Mouse (Mus musculus) thymus, adult 2 months (tissue): ENCODE measurements around the gene Ntrk3. TPM values are rescaled to one million over a fixed set of nuclear protein-coding genes. Genes with fewer than 3 reads are reported as not detected.

Experiments used
- DNase-seq: peaks from one replicate; pipeline ENCODE4 v3.0.0; 2021
- H3K27ac ChIP-seq: fragments of 200-500 bp; 2 replicates; pipeline ENCODE4 v1.5.1; 2012; ENCODE audit warnings: low read length, control low read depth; ENCODE audit not compliant: control insufficient read depth, insufficient read depth
- H3K27me3 ChIP-seq: fragments of 200-500 bp; 2 replicates; pipeline ENCODE4 v1.6.1; 2012; ENCODE audit warnings: mild to moderate bottlenecking, low read length, moderate library complexity, mixed read lengths; ENCODE audit not compliant: control insufficient read depth, insufficient read depth
- H3K36me3 ChIP-seq: fragments of 200-500 bp; 2 replicates; pipeline ENCODE4 v1.6.1; 2012; ENCODE audit warnings: mild to moderate bottlenecking, low read length, moderate library complexity; ENCODE audit not compliant: control insufficient read depth, insufficient read depth
- H3K4me1 ChIP-seq: fragments of 200-500 bp; replicated peaks from 2 replicates; pipeline ENCODE4 v1.6.1; 2012; ENCODE audit warnings: low read length; ENCODE audit not compliant: control insufficient read depth, insufficient read depth
- H3K4me3 ChIP-seq: fragments of 200-500 bp; 2 replicates; pipeline ENCODE4 v1.5.1; 2012; ENCODE audit warnings: mild to moderate bottlenecking, low read length, control low read depth, moderate library complexity; ENCODE audit not compliant: control insufficient read depth, insufficient read depth
- CTCF ChIP-seq: fragments of 200-500 bp; IDR thresholded peaks from 2 replicates; pipeline ENCODE4 v1.5.1; 2012; ENCODE audit warnings: mild to moderate bottlenecking, control low read depth, low read length, moderate library complexity, borderline replicate concordance; ENCODE audit not compliant: control insufficient read depth, poor library complexity, insufficient read depth; ENCODE audit errors: extremely low read depth
- POLR2A ChIP-seq: fragments of 200-500 bp; IDR thresholded peaks from 2 replicates; pipeline ENCODE4 v1.6.1; 2012; ENCODE audit warnings: mild to moderate bottlenecking, low read length, control low read depth, moderate library complexity; ENCODE audit not compliant: control insufficient read depth, poor library complexity, insufficient read depth; ENCODE audit errors: extremely low read depth
- WGBS: fragments of 180-500 bp; shearing (Covaris S2); methylation state at CpG from one replicate; pipeline ENCODE4 v1.1.7; 2018; 5-methylcytosine and 5-hydroxymethylcytosine counted together
- polyA plus RNA-seq: library from polyadenylated mRNA; depleted of rRNA; stranded (reverse); fragments of >200 nt; gene quantifications from 2 replicates; pipeline ENCODE4 v1.2.3, GENCODE M21; 2012

The Ntrk3 gene
- polyA plus RNA-seq, 1 experiment: 54.7 TPM

DNA sequence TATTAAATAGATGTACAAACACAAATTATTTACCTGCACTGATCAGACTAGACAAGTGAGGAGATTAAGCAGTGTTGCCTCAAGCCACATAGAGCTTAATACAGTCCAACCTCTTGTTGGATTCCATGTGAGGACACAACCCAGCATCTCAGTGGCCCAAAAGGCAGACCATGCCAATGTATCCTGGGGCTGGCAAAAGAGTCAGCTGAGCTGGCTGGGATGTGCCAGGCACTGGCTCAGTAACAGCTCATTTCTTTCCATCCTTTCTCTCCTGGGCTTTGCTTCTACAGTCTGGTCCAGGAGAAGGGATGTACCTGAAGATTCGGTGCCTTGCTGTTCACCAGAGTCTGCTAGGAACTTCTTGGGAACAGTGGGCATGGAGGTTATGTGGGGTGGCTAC lies 266.5 kb downstream of the Ntrk3 start:
- H3K4me3 ChIP-seq: no peak overlapping the region
- WGBS: 89% methylated on average over 1 of the region's 1 CpGs
- no peak overlapping the region for H3K27ac ChIP-seq
- TF ChIP-seq POLR2A (no peak), CTCF (no peak)
- H3K4me1 ChIP-seq: no peaks in the 10 kb centered on the region
- no peaks in the 10 kb centered on the region for H3K27me3 ChIP-seq
- H3K36me3 ChIP-seq: no peaks in the 10 kb centered on the region
- no peak for DNase-seq

DNA sequence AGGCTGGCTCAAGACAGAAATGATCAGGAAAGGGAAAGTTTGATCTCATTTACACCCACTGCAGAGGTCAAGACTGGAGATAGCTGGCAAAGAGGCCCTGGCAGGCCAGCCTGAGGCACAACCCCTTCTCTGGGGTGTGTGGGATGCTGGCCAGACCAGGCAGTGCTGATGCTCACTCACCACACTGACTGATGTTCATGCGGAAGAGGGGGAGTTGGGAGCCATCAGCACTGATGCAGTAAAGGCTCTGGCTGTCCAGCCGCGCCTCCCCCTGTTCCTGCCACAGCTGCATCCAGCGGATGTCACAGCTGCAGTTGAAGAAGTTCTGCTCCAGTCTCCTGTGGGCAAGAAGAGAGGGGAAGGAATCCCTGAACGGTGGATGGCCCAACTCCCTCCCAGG lies 275.2 kb downstream of the Ntrk3 start:
- Histone ChIP-seq H3K4me1 (no peaks in the 10 kb centered on the region), H3K36me3 (no peaks in the 10 kb centered on the region), H3K27ac (no peak overlapping the region), H3K4me3 (no peak overlapping the region), H3K27me3 (no peaks in the 10 kb centered on the region)
- TF ChIP-seq POLR2A (no peak), CTCF (no peak)
- 80% methylated on average over 5 of the region's 5 CpGs for WGBS
- no peak for DNase-seq

DNA sequence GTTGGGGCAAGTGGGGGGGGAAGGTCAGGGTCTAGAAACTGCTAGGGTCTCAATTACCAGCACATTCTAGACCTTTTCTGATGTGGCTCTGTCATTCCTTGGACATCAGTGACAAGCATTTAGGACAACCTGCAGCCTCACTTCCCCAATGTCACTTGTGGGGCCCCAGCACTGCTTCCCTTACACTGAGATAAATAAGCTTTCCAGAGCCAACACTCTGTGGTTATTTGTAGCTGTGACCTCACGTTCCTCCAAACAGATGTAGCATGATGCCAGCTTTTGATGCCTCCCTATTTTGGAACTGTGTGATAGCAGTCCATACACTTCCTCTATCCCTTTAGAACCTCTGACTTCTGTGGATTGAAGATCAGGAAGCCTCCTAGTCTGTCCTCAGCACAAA lies 278.8 kb downstream of the Ntrk3 start:
- no peak overlapping the region for H3K27ac ChIP-seq
- no peaks in the 10 kb centered on the region for H3K4me1 ChIP-seq
- 46% methylated on average over 1 of the region's 1 CpGs for WGBS
- TF ChIP-seq CTCF (no peak), POLR2A (no peak)
- no peaks in the 10 kb centered on the region for H3K27me3 ChIP-seq
- no peak for DNase-seq
- no peak overlapping the region for H3K4me3 ChIP-seq
- H3K36me3 ChIP-seq: no peaks in the 10 kb centered on the region

DNA sequence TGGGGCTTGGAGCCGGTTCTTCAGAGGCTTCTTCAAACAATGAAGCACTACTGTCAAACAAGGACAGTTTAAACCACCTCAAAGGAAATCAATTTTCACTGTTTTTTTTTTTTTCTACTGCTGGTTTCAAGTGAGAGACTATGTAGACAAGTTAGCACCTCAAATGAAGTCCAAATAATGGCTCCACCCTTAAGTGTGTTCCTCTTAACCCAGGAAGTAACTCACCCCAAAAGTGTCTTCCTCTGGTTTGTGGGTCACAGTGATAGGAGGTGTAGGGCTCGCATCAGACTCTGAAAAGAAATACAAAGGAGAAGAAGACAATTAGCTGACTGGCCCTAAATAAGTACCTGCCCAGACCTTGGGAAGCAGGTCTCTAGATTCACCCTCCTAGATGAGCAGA lies 286.1 kb downstream of the Ntrk3 start:
- Histone ChIP-seq H3K4me1 (no peaks in the 10 kb centered on the region), H3K27me3 (no peaks in the 10 kb centered on the region), H3K27ac (no peak overlapping the region), H3K36me3 (no peaks in the 10 kb centered on the region), H3K4me3 (no peak overlapping the region)
- TF ChIP-seq CTCF (no peak), POLR2A (no peak)
- DNase-seq: no peak
- WGBS: 52% methylated on average over 2 of the region's 2 CpGs

DNA sequence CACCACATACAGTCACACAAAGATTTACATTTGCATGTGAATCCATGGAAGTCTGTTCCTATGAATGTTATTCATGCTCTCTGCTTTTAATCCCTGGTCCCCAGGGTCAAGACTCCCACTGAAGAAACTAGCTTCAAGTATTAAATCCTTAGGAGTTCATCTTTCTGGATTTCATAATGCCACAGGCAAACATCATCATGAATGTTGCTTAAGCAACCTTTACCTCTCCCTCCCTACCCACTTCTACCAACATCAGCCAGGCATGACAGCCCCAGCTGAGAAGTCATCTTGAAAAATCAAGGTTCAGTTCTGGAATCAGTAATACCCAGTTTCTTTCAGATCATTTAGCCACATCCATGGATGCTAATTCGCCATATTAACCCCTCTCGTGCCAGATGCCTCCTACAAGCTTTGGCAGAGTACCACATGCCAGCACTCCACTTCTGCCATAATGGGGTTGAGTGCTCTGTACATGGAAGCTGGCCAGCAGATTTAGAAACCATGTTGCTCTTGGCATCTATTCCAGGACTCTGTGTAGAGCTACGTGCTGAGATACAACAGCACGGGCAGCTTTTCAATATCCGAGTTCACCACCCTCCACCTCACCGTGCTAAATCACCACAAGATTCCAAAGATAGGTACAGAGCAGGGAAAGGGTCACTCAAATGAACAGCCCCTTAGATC lies 287.8 kb downstream of the Ntrk3 start:
- Histone ChIP-seq H3K36me3 (no peaks in the 10 kb centered on the region), H3K27ac (no peak overlapping the region), H3K4me1 (no peaks in the 10 kb centered on the region), H3K4me3 (no peak overlapping the region), H3K27me3 (no peaks in the 10 kb centered on the region)
- TF ChIP-seq POLR2A (no peak), CTCF (no peak)
- no peak for DNase-seq
- 95% methylated on average over 6 of the region's 6 CpGs for WGBS

DNA sequence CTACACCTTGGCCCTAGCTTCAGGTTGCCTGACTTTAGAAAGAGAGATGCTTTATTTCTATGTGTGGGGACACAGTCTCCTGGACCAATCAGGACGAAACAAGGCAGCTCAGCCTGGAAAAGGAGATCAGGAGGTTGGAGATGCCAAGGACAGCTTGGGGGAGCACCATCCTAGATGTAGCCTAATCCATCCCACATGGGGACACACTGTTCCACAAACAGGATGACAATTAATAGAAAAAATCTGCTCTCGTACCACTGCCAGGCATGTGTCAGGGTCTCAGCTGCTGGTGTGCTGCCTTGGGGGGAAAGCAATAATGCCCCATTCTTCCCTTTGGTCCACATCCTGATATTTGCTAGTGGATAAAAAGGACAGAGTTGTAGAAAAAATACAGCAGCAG lies 289.0 kb downstream of the Ntrk3 start:
- Histone ChIP-seq H3K36me3 (no peaks in the 10 kb centered on the region), H3K27me3 (no peaks in the 10 kb centered on the region), H3K4me3 (no peak overlapping the region), H3K4me1 (no peaks in the 10 kb centered on the region), H3K27ac (no peak overlapping the region)
- TF ChIP-seq POLR2A: no peak
- TF ChIP-seq CTCF: no peak
- DNase-seq: no peak
- 80% methylated on average over 2 of the region's 2 CpGs for WGBS
